Mouse (Mus musculus) retina, adult 2 months (tissue): ENCODE data around the gene Ccdc148.

Experiments used
- DNase-seq: peaks from one replicate; pipeline ENCODE4 v3.0.0-alpha.2; 2012; ENCODE audit warnings: low read depth, low spot score

Gene Ccdc148

GRCm38 (mm10) chr2:59160605-59160963 is at the start of gene Ccdc148, which contains the start of gene Pkp4:
Gene Ccdc148, minus strand, starts transcription at chr2:59160683.
Gene Pkp4, plus strand, starts transcription at chr2:59160850.
- peak; percentile 91 for DNase-seq

- DNase-seq = no peak
Measured at GRCm38 (mm10) chr2:59208276-59208675, 47.8 kb upstream of the Ccdc148 start.

- no peak for DNase-seq
Measured at GRCm38 (mm10) chr2:59207725-59208124, 47.2 kb upstream of the Ccdc148 start.

- DNase-seq = no peak
Measured at GRCm38 (mm10) chr2:59207240-59207639, 46.8 kb upstream of the Ccdc148 start.

GRCm38 (mm10) chr2:59206190-59206589 is 45.7 kb upstream of the Ccdc148 start:
- no peak for DNase-seq

GRCm38 (mm10) chr2:59205092-59205491 is 44.6 kb upstream of the Ccdc148 start:
- DNase-seq = no peak

- DNase-seq = no peak
Measured at GRCm38 (mm10) chr2:59203627-59204425, 43.3 kb upstream of the Ccdc148 start.

GRCm38 (mm10) chr2:59202930-59203329 is 42.4 kb upstream of the Ccdc148 start:
- DNase-seq = no peak

GRCm38 (mm10) chr2:59200511-59200910 is 40.0 kb upstream of the Ccdc148 start:
- DNase-seq = no peak

GRCm38 (mm10) chr2:59199476-59199976 is 39.0 kb upstream of the Ccdc148 start:
- no peak for DNase-seq

- no peak for DNase-seq
Measured at GRCm38 (mm10) chr2:59197156-59197555, 36.7 kb upstream of the Ccdc148 start.

GRCm38 (mm10) chr2:59193117-59193516 is 32.6 kb upstream of the Ccdc148 start:
- DNase-seq = no peak

GRCm38 (mm10) chr2:59191466-59191865 is 31.0 kb upstream of the Ccdc148 start:
- peak; percentile 16 for DNase-seq

GRCm38 (mm10) chr2:59190186-59190585 is 29.7 kb upstream of the Ccdc148 start:
- no peak for DNase-seq

GRCm38 (mm10) chr2:59189661-59190185 is 29.2 kb upstream of the Ccdc148 start:
- DNase-seq = peak; percentile 6

GRCm38 (mm10) chr2:59188306-59188705 is 27.8 kb upstream of the Ccdc148 start:
- DNase-seq = no peak

- no peak for DNase-seq
Measured at GRCm38 (mm10) chr2:59186966-59187365, 26.5 kb upstream of the Ccdc148 start.

- no peak for DNase-seq
Measured at GRCm38 (mm10) chr2:59186122-59186521, 25.6 kb upstream of the Ccdc148 start.

GRCm38 (mm10) chr2:59184107-59185064 is 23.9 kb upstream of the Ccdc148 start:
- DNase-seq = no peak

GRCm38 (mm10) chr2:59183541-59183940 is 23.1 kb upstream of the Ccdc148 start:
- DNase-seq = no peak

GRCm38 (mm10) chr2:59181321-59182113 is 21.0 kb upstream of the Ccdc148 start:
- DNase-seq = no peak
